Mouse (Mus musculus) brain, embryonic 14.5 days (tissue): ENCODE measurements around the gene Acoxl.

ENCODE experiments used
- CTCF ChIP-seq: fragments of 200-500 bp; IDR thresholded peaks from 2 replicates; pipeline ENCODE4 v1.5.1; 2012; ENCODE audit warnings: inconsistent platforms, mild to moderate bottlenecking, moderate library complexity, borderline replicate concordance; ENCODE audit not compliant: insufficient read depth, insufficient read length; ENCODE audit errors: extremely low read depth
- POLR2A ChIP-seq: fragments of 200-500 bp; IDR thresholded peaks from 2 replicates; pipeline ENCODE4 v1.6.1; 2012; ENCODE audit warnings: mild to moderate bottlenecking, inconsistent platforms, borderline replicate concordance; ENCODE audit not compliant: poor library complexity, insufficient read depth, insufficient read length, severe bottlenecking; ENCODE audit errors: extremely low read depth

DNA sequence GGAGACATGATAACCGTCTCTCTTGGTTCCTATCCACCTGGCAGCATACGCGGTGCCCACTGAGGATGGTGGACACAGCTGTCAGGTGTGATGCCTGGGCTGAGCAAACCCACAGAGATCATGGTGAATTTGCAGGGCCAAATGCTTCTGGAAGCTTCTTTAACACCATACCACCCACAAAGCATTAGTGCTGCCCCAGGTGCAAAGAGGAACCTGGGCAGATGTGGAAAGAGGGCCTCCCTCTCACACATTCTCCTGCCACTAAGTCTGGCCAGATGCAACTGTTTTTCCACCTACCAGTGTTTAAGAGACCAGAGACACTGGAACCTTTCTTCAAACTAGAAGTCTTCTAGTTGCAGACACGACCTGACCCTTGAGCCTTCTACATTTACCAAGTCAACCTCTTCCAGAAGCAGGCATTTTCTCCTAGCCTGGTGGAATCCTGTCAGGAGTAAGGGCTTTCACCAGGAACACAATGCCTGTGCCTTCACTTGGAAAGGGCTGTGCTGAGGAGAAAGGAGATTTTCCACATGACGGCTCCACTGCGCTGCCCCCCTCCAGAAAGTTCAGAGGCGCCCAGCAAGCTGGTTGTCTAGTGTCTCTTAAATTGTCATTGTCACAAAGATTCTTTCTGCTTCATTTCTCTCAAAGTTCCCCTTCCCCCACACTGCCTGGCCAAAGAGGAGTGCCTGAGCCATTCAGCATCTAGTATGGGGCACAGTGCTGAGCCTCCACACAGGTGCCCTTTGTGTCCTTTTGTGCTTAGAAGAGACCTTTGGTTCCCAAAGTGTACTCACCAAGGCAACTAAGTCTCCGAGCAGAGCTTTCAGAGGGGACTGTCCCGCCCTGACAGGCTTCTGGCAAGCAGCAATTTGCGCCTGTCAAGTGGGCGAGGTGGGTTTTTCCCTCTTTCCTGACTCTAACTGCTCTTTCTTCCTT lies 253.0 kb downstream of the Acoxl start:
- TF ChIP-seq POLR2A (no peak), CTCF (no peak)
